Mouse (Mus musculus) ES-E14 (cell line): ENCODE data around the gene Slc25a24. TPM values are rescaled to one million over a fixed set of nuclear protein-coding genes. Genes with fewer than 3 reads are reported as not detected.

Source experiments
- DNase-seq: peaks from one replicate; pipeline ENCODE4 v3.0.0-alpha.2; 2013; ENCODE audit warnings: low read depth, low spot score
- H3K27ac ChIP-seq: 2 replicates; pipeline ENCODE4 v1.5.1; 2012; ENCODE audit warnings: low read depth, mild to moderate bottlenecking, low read length, moderate library complexity, mixed read lengths; ENCODE audit not compliant: poor library complexity, insufficient read depth, severe bottlenecking
- H3K36me3 ChIP-seq: 2 replicates; pipeline ENCODE4 v1.6.1; 2012; ENCODE audit warnings: mild to moderate bottlenecking, low read length, moderate library complexity, mixed read lengths; ENCODE audit not compliant: control insufficient read depth, poor library complexity, insufficient read depth, severe bottlenecking
- H3K4me1 ChIP-seq, 2 experiments: fragments of 150-350 bp in 1 of 2; sonication (generic) in 1 of 2; 2 replicates each; pipeline ENCODE4 v1.6.1; 2012; ENCODE audit warnings: low read length in 2 of 2, mild to moderate bottlenecking in 1 of 2, mixed read lengths in 1 of 2; ENCODE audit not compliant: control insufficient read depth in 2 of 2, insufficient read depth in 2 of 2, poor library complexity in 1 of 2
- H3K4me3 ChIP-seq, 2 experiments: fragments of 150-350 bp in 1 of 2; sonication (generic) in 1 of 2; 2 replicates each; pipeline ENCODE4 v1.5.1; 2012; ENCODE audit warnings: low read length in 2 of 2, low read depth in 1 of 2, mild to moderate bottlenecking in 1 of 2, mixed read lengths in 1 of 2; ENCODE audit not compliant: insufficient read depth in 1 of 2, poor library complexity in 1 of 2, severe bottlenecking in 1 of 2
- H3K9ac ChIP-seq: 2 replicates; pipeline ENCODE4 v1.6.1; 2012; ENCODE audit warnings: low read depth, mild to moderate bottlenecking, low read length, mixed read lengths; ENCODE audit not compliant: poor library complexity, insufficient read depth, severe bottlenecking
- H3K9me3 ChIP-seq: fragments of 150-350 bp; sonication (generic); 2 replicates; pipeline ENCODE4 v1.6.1; 2012; ENCODE audit warnings: low read depth, mild to moderate bottlenecking, low read length; ENCODE audit not compliant: control insufficient read depth, insufficient read depth
- CHD2 ChIP-seq: IDR thresholded peaks from 2 replicates; pipeline ENCODE4 v1.6.1; 2014; ENCODE audit warnings: mild to moderate bottlenecking, low read depth, low read length, inconsistent platforms
- HCFC1 ChIP-seq: IDR thresholded peaks from 2 replicates; pipeline ENCODE4 v1.6.1; 2012; ENCODE audit warnings: low read length, inconsistent platforms, borderline replicate concordance; ENCODE audit not compliant: insufficient read depth
- MAFK ChIP-seq: IDR thresholded peaks from 2 replicates; pipeline ENCODE4 v1.6.1; 2014; ENCODE audit warnings: mild to moderate bottlenecking, low read depth, low read length, inconsistent platforms; ENCODE audit not compliant: insufficient read depth
- ZC3H11A ChIP-seq: IDR thresholded peaks from 2 replicates; pipeline ENCODE4 v1.6.1; 2012; ENCODE audit warnings: low read depth, mild to moderate bottlenecking, inconsistent platforms, low read length, borderline replicate concordance
- ZNF384 ChIP-seq: IDR thresholded peaks from 2 replicates; pipeline ENCODE4 v1.6.1; 2012; ENCODE audit warnings: low read depth, low read length, inconsistent platforms
- in situ Hi-C, 2 experiments: fragments of 600-800 bp; cut with MboI; formaldehyde crosslinking; loops; one replicate each; pipeline ENCODE4 v1.15.1; 2025; ENCODE audit warnings: low sequenced_read_pairs in 2 of 2, inconsistent platforms in 1 of 2; ENCODE audit not compliant: unreplicated experiment in 2 of 2
- total RNA-seq: library from RNA; depleted of rRNA; stranded (reverse); fragments of 300-350 nt; gene quantifications from 2 replicates; pipeline ENCODE4 v1.2.3, GENCODE M21; 2012

Slc25a24 gene
- total RNA-seq, 1 experiment = 19.0 TPM

DNA sequence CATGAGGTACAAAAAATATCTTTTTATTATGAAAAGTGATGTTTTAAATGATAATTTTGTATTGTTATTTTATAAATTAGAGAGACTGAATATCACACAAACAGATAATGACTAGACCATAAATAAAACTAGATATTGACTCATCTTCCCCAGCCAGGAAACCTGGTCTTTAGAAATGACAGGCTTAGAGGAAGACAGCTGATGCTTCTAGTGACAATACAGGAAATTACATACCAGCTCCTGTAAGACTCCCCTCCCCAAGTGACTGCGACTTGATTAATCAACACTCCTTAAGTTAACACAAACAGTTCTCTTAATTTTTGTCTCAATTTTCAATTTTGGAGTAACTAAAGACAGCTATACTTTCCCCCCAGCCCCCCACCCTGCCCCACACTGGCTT lies 12.4 kb downstream of the Slc25a24 start:
- in situ Hi-C loops = no loop called here
- no peak for DNase-seq
- H3K36me3 ChIP-seq = no peaks in the 10 kb centered on the region
- TF ChIP-seq ZC3H11A (no peak), MAFK (no peak), ZNF384 (no peak), CHD2 (no peak), HCFC1 (no peak)
- no peak overlapping the region for H3K27ac ChIP-seq
- H3K4me1 ChIP-seq = no peaks in the 10 kb centered on the region
- no peak overlapping the region for H3K9ac ChIP-seq
- no peak overlapping the region for H3K4me3 ChIP-seq
- H3K9me3 ChIP-seq = no peaks in the 10 kb centered on the region

- H3K4me1 ChIP-seq = no peaks in the 10 kb centered on the region
- H3K9me3 ChIP-seq = no peaks in the 10 kb centered on the region
- H3K27ac ChIP-seq = no peak overlapping the region
- no peak overlapping the region for H3K9ac ChIP-seq
- DNase-seq = no peak
- in situ Hi-C loops = loop anchor here in 1 of 2 experiments (25.0 kb wide), 1 partner anchor 335 kb away; no protein-coding TSS in a partner anchor
- no peak for TF ChIP-seq HCFC1
- TF ChIP-seq CHD2 = no peak
- TF ChIP-seq ZC3H11A = no peak
- TF ChIP-seq MAFK = no peak
- TF ChIP-seq ZNF384 = no peak
- H3K4me3 ChIP-seq = no peak overlapping the region
- no peaks in the 10 kb centered on the region for H3K36me3 ChIP-seq
Measured at GRCm38 (mm10) chr3:109152561-109152960, 29.6 kb downstream of the Slc25a24 start.

- Histone ChIP-seq H3K9ac (no peak overlapping the region), H3K27ac (no peak overlapping the region), H3K4me1 (no peaks in the 10 kb centered on the region), H3K4me3 (no peak overlapping the region), H3K36me3 (no peaks in the 10 kb centered on the region), H3K9me3 (no peaks in the 10 kb centered on the region)
- in situ Hi-C loops = loop anchor here in 1 of 2 experiments (25.0 kb wide), 1 partner anchor 334 kb away; no protein-coding TSS in a partner anchor
- no peak for DNase-seq
- TF ChIP-seq ZNF384 (no peak), CHD2 (no peak), HCFC1 (no peak), MAFK (no peak), ZC3H11A (no peak)
Measured at GRCm38 (mm10) chr3:109153410-109153809, 30.5 kb downstream of the Slc25a24 start.

GRCm38 (mm10) chr3:109155926-109156669 lies 33.1 kb downstream of the Slc25a24 start:
- no peak overlapping the region for H3K9ac ChIP-seq
- no peaks in the 10 kb centered on the region for H3K36me3 ChIP-seq
- H3K9me3 ChIP-seq = no peaks in the 10 kb centered on the region
- H3K27ac ChIP-seq = no peak overlapping the region
- in situ Hi-C loops = loop anchor here in 1 of 2 experiments (25.0 kb wide), 1 partner anchor 331 kb away; no protein-coding TSS in a partner anchor
- DNase-seq = no peak
- H3K4me3 ChIP-seq = no peak overlapping the region
- H3K4me1 ChIP-seq = no peaks in the 10 kb centered on the region
- TF ChIP-seq HCFC1 = no peak
- no peak for TF ChIP-seq ZC3H11A
- TF ChIP-seq ZNF384 = no peak
- no peak for TF ChIP-seq MAFK
- no peak for TF ChIP-seq CHD2
